Mouse (Mus musculus) myocyte (in vitro differentiated cells): ENCODE measurements around the gene Clns1a. TPM values are rescaled to one million over a fixed set of nuclear protein-coding genes. Genes with fewer than 3 reads are reported as not detected.

ENCODE experiments used
- H3K27me3 ChIP-seq: one replicate; pipeline ENCODE4 v1.6.1; 2011; ENCODE audit not compliant: control insufficient read depth, insufficient read depth, insufficient read length
- H3K36me3 ChIP-seq: one replicate; pipeline ENCODE4 v1.6.1; 2011; ENCODE audit not compliant: control insufficient read depth, insufficient read depth
- H3K4me2 ChIP-seq: one replicate; pipeline ENCODE4 v1.6.1; 2011; ENCODE audit warnings: low read depth, control low read depth
- H3K4me3 ChIP-seq: one replicate; pipeline ENCODE4 v1.5.1; 2011; ENCODE audit warnings: mild to moderate bottlenecking, control low read depth, moderate library complexity
- H3K79me2 ChIP-seq: one replicate; pipeline ENCODE4 v1.6.1; 2011; ENCODE audit not compliant: control insufficient read depth, insufficient read depth
- H3ac ChIP-seq: one replicate; pipeline ENCODE4 v1.6.1; 2011; ENCODE audit not compliant: control insufficient read depth, insufficient read length
- CEBPB ChIP-seq: IDR thresholded peaks from 2 replicates; pipeline ENCODE4 v1.6.1; 2011; ENCODE audit warnings: mild to moderate bottlenecking, moderate library complexity; ENCODE audit not compliant: poor library complexity, insufficient read depth, severe bottlenecking
- E2F4 ChIP-seq: IDR thresholded peaks from one replicate; pipeline ENCODE4 v1.6.1; 2011; ENCODE audit warnings: mild to moderate bottlenecking, control low read depth, moderate library complexity; ENCODE audit not compliant: insufficient read depth
- MAX ChIP-seq: IDR thresholded peaks from one replicate; pipeline ENCODE4 v1.6.1; 2011; ENCODE audit warnings: low read depth, mild to moderate bottlenecking, control low read depth
- MYOD1 ChIP-seq, 3 experiments: IDR thresholded peaks; one replicate each; pipeline ENCODE4 v1.6.1; 2011; ENCODE audit warnings: control low read depth in 2 of 3, low read depth in 2 of 3, mild to moderate bottlenecking in 2 of 3, moderate library complexity in 1 of 3; ENCODE audit not compliant: insufficient read length in 2 of 3, control insufficient read depth in 1 of 3
- MYOG ChIP-seq, 3 experiments: IDR thresholded peaks; one replicate each; pipeline ENCODE4 v1.6.1; 2011; ENCODE audit warnings: control low read depth in 2 of 3, low read depth in 2 of 3, mild to moderate bottlenecking in 2 of 3; ENCODE audit not compliant: insufficient read length in 2 of 3, control insufficient read depth in 1 of 3, insufficient read depth in 1 of 3
- POLR2A ChIP-seq: IDR thresholded peaks from one replicate; pipeline ENCODE4 v1.6.1; 2011; ENCODE audit warnings: low read depth, mild to moderate bottlenecking, control low read depth, moderate library complexity; ENCODE audit not compliant: insufficient read length
- POLR2AphosphoS2 ChIP-seq: IDR thresholded peaks from one replicate; pipeline ENCODE4 v1.6.1; 2011; ENCODE audit warnings: low read depth, control low read depth; ENCODE audit not compliant: insufficient read length
- REST ChIP-seq: IDR thresholded peaks from one replicate; pipeline ENCODE4 v1.6.1; 2011; ENCODE audit warnings: mild to moderate bottlenecking, control low read depth, moderate library complexity; ENCODE audit not compliant: insufficient read depth, insufficient read length
- SRF ChIP-seq: IDR thresholded peaks from one replicate; pipeline ENCODE4 v1.6.1; 2011; ENCODE audit warnings: low read depth; ENCODE audit not compliant: control insufficient read depth, insufficient read length
- TCF12 ChIP-seq: IDR thresholded peaks from one replicate; pipeline ENCODE4 v1.6.1; 2011; ENCODE audit warnings: mild to moderate bottlenecking, control low read depth; ENCODE audit not compliant: poor library complexity, insufficient read depth, severe bottlenecking
- TCF3 ChIP-seq: IDR thresholded peaks from one replicate; pipeline ENCODE4 v1.6.1; 2011; ENCODE audit warnings: low read depth, control low read depth; ENCODE audit not compliant: insufficient read length
- USF1 ChIP-seq: IDR thresholded peaks from one replicate; pipeline ENCODE4 v1.6.1; 2011; ENCODE audit warnings: low read depth, mild to moderate bottlenecking, control low read depth, moderate library complexity
- polyA plus RNA-seq: library from polyadenylated mRNA; unstranded; fragments of >200 nt; fragmentation: generic; extraction: Trizol; gene quantifications from one replicate; pipeline ENCODE4 v1.2.1, GENCODE M21; 2012; ENCODE audit warnings: missing spikeins

Gene Clns1a
- polyA plus RNA-seq, 1 experiment: 56.3 TPM

DNA sequence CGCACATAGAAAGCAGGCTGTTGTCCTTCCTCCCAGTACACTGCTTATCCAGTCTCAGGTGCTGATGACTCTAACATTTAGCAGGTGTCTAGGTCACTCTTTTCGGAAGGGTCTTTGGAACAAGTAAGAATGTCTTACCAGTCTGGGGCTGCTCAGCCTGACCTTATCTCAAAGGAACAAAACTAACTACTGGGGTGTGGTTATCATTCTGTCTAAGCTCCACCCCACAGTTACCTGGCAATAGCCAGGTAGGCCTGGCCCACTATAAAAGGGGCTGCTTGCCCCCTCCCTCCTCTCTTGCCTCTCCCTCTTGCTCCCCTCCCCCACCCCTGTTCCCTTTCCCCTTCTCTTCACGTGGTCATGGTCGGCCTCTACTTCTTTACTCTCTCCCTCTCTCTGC lies 72.6 kb downstream of the Clns1a start:
- Histone ChIP-seq H3K27me3 (no peaks in the 10 kb centered on the region), H3K4me3 (no peak overlapping the region), H3K79me2 (no peaks in the 10 kb centered on the region), H3ac (no peak overlapping the region), H3K36me3 (no peaks in the 10 kb centered on the region), H3K4me2 (no peak overlapping the region)
- no peak for TF ChIP-seq CEBPB
- TF ChIP-seq MYOD1 (IDR thresholded peaks at IDR 0.05; ENCODE audit: control insufficient read depth in 1 of 3, insufficient read length in 2 of 3, low read depth in 2 of 3): no peak
- TF ChIP-seq TCF12: no peak
- TF ChIP-seq POLR2AphosphoS2: no peak
- TF ChIP-seq REST: no peak
- no peak for TF ChIP-seq MAX
- TF ChIP-seq MYOG (IDR thresholded peaks at IDR 0.05; ENCODE audit: control insufficient read depth in 1 of 3, insufficient read depth in 1 of 3, insufficient read length in 2 of 3, low read depth in 2 of 3): no peak
- no peak for TF ChIP-seq TCF3
- TF ChIP-seq E2F4: no peak
- no peak for TF ChIP-seq SRF
- TF ChIP-seq USF1: no peak
- TF ChIP-seq POLR2A: no peak

Other genes with a start within 250 kb of the Clns1a start
- 0.10 TPM for gene Kctd14, start 245.3 kb upstream of the Clns1a start, polyA plus RNA-seq
- gene Ints4, start 215.7 kb upstream of the Clns1a start, polyA plus RNA-seq: 24.9 TPM
- gene Aamdc, start 117.1 kb upstream of the Clns1a start, polyA plus RNA-seq: 127 TPM
- 4.3 TPM for gene Rsf1, start 116.7 kb upstream of the Clns1a start, polyA plus RNA-seq
- 0.56 TPM for gene Aqp11, start 41.7 kb downstream of the Clns1a start, polyA plus RNA-seq
- 33.2 TPM for gene Pak1, start 91.9 kb downstream of the Clns1a start, polyA plus RNA-seq
- not detected for gene Gdpd4, start 223.3 kb downstream of the Clns1a start, polyA plus RNA-seq